Mouse (Mus musculus) midbrain, embryonic 12.5 days (tissue): ENCODE results near the gene Mapkap1. TPM values are rescaled to one million over a fixed set of nuclear protein-coding genes. Genes with fewer than 3 reads are reported as not detected.

Experiments used
- ATAC-seq: fragments of 200-750 bp; cut with Nextera tagmentation; 2 replicates; pipeline ENCODE4 v1.8.0; 2017; ENCODE audit warnings: low read depth, moderate TSS enrichment, moderate library complexity; ENCODE audit not compliant: low FRiP score
- H3K27ac ChIP-seq: fragments of 300-500 bp; sonication (generic); replicated peaks from 2 replicates; pipeline ENCODE4 v1.5.1; 2016; ENCODE audit warnings: mild to moderate bottlenecking
- H3K27me3 ChIP-seq: fragments of 300-500 bp; sonication (generic); 2 replicates; pipeline ENCODE4 v1.6.1; 2016; ENCODE audit warnings: mild to moderate bottlenecking
- H3K36me3 ChIP-seq: fragments of 300-500 bp; sonication (generic); 2 replicates; pipeline ENCODE4 v1.6.1; 2016
- H3K4me1 ChIP-seq: fragments of 300-500 bp; sonication (generic); 2 replicates; pipeline ENCODE4 v1.6.1; 2016
- H3K4me2 ChIP-seq: fragments of 300-500 bp; sonication (generic); replicated peaks from 2 replicates; pipeline ENCODE4 v1.6.1; 2016; ENCODE audit warnings: mild to moderate bottlenecking, moderate library complexity
- H3K4me3 ChIP-seq: fragments of 300-500 bp; sonication (generic); 2 replicates; pipeline ENCODE4 v1.5.1; 2016; ENCODE audit warnings: mild to moderate bottlenecking
- H3K9ac ChIP-seq: fragments of 300-500 bp; sonication (generic); replicated peaks from 2 replicates; pipeline ENCODE4 v1.6.1; 2016; ENCODE audit warnings: mild to moderate bottlenecking, moderate library complexity
- H3K9me3 ChIP-seq: fragments of 300-500 bp; sonication (generic); 2 replicates; pipeline ENCODE4 v1.6.1; 2016; ENCODE audit warnings: mild to moderate bottlenecking
- WGBS: fragments of 180-500 bp; shearing (Covaris S2); methylation state at CpG from one replicate; pipeline ENCODE4 v1.1.7; 2016; 5-methylcytosine and 5-hydroxymethylcytosine counted together
- polyA plus RNA-seq: library from polyadenylated mRNA; unstranded; fragments of >200 nt; fragmentation: Nextera tagmentation; extraction: Ambion mirVana; gene quantifications from 2 replicates; pipeline ENCODE4 v1.2.1, GENCODE M21; 2016

Gene Mapkap1
- 111 and 112 TPM in 2 replicates for polyA plus RNA-seq

GRCm38 (mm10) chr2:34406601-34407464, at the start of gene Mapkap1:
Mapkap1 (plus strand) TSS chr2:34406771.
- WGBS: under 1% methylated on average over 66 of the region's 68 CpGs
- H3K9ac ChIP-seq: peak within 1 kb of the TSS; percentile 86
- peak within 1 kb of the TSS; percentile 95 for H3K4me3 ChIP-seq
- H3K27me3 ChIP-seq: no peaks in the 10 kb centered on the region
- peak within 1 kb of the TSS; percentile 49; the same call in 1 of the 2 replicates for H3K27ac ChIP-seq
- H3K4me1 ChIP-seq: peaks cover 22% of the 10 kb centered on the region
- H3K9me3 ChIP-seq: no peaks in the 10 kb centered on the region
- H3K36me3 ChIP-seq: no peaks in the 10 kb centered on the region
- ATAC-seq: peak; percentile 98
- peak within 1 kb of the TSS; percentile 92 for H3K4me2 ChIP-seq

DNA sequence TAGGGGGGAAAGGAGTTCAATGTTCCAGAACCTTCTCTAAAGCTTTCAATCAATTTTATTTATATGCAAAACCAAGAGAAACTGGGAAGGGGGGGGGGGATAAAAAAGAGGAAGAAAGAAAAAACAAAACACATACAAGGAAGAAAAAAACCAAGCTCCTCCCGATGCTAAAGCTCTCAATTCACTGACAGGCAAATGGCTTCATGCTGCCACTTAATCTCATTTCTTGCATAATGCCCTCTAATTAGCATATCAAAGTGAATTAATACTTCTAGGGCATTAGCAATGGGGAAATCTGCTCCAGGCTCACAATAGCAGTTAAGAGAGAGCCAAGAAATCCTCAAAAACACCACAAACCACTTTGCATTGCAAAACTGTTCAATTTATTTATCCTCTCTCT, 42.9 kb upstream of the Mapkap1 start:
- Histone ChIP-seq H3K27ac (no peak overlapping the region), H3K4me1 (peaks cover 34% of the 10 kb centered on the region), H3K9me3 (no peaks in the 10 kb centered on the region), H3K4me2 (no peak overlapping the region; the same call in 1 of the 2 replicates), H3K9ac (no peak overlapping the region), H3K27me3 (no peaks in the 10 kb centered on the region), H3K36me3 (no peaks in the 10 kb centered on the region), H3K4me3 (no peak overlapping the region)
- 10% methylated on average over 1 of the region's 1 CpGs for WGBS
- ATAC-seq: peak; percentile 75

DNA sequence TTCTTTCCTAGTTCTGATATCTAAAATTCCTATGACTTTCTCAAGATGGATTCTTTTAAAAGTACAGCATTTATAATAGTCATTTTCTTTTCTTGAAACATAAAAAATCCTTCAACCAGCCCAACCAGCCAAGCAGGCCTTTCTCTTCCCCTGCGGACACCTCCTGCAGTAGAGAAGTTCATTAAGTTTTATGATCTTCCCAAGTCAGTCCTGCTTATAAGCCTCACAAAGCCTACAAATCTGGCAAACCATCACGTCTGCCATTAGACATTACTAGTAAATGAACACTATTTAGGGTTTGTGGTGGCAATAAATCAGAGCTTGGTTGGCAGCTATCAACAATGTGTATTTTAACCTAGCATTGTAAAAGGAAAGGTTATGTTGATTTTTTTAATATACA, 39.5 kb upstream of the Mapkap1 start:
- H3K4me2 ChIP-seq: peak overlapping the region; percentile 34
- no peak overlapping the region for H3K27ac ChIP-seq
- 0 out of 2 replicates have a peak overlapping the region, but pooled peaks have one; percentile 4 for H3K4me3 ChIP-seq
- H3K4me1 ChIP-seq: peaks cover 30% of the 10 kb centered on the region
- no peak overlapping the region for H3K9ac ChIP-seq
- H3K9me3 ChIP-seq: no peaks in the 10 kb centered on the region
- H3K27me3 ChIP-seq: no peaks in the 10 kb centered on the region
- ATAC-seq: no peak
- WGBS: 48% methylated on average over 2 of the region's 2 CpGs
- no peaks in the 10 kb centered on the region for H3K36me3 ChIP-seq

- Histone ChIP-seq H3K36me3 (no peaks in the 10 kb centered on the region), H3K4me2 (peak overlapping the region; percentile 52), H3K27ac (peak overlapping the region; percentile 35), H3K9ac (peak overlapping the region; percentile 47), H3K9me3 (no peaks in the 10 kb centered on the region), H3K27me3 (no peaks in the 10 kb centered on the region), H3K4me3 (peak overlapping the region; percentile 37), H3K4me1 (peaks cover 32% of the 10 kb centered on the region)
- 9% methylated on average over 6 of the region's 6 CpGs for WGBS
- no peak for ATAC-seq
Observed at GRCm38 (mm10) chr2:34368396-34368795, 38.2 kb upstream of the Mapkap1 start.

GRCm38 (mm10) chr2:34370349-34370724, 36.2 kb upstream of the Mapkap1 start:
- Histone ChIP-seq H3K4me1 (peaks cover 31% of the 10 kb centered on the region), H3K9ac (peak overlapping the region; percentile 98), H3K27ac (peak overlapping the region; percentile 99), H3K4me3 (peak overlapping the region; percentile 89), H3K4me2 (peak overlapping the region; percentile 87), H3K27me3 (0 out of 2 replicates have a peak, but pooled peaks cover 3% of the 10 kb centered on the region), H3K9me3 (no peaks in the 10 kb centered on the region), H3K36me3 (no peaks in the 10 kb centered on the region)
- 2% methylated on average over 7 of the region's 7 CpGs for WGBS
- no peak for ATAC-seq

GRCm38 (mm10) chr2:34370725-34371440, 35.7 kb upstream of the Mapkap1 start:
- H3K9me3 ChIP-seq: no peaks in the 10 kb centered on the region
- no peak for ATAC-seq
- peak overlapping the region; percentile 87 for H3K4me2 ChIP-seq
- H3K9ac ChIP-seq: peak overlapping the region; percentile 98
- peaks cover 31% of the 10 kb centered on the region for H3K4me1 ChIP-seq
- H3K4me3 ChIP-seq: peak overlapping the region; percentile 89
- H3K36me3 ChIP-seq: no peaks in the 10 kb centered on the region
- peak overlapping the region; percentile 99 for H3K27ac ChIP-seq
- WGBS: under 1% methylated on average over 42 of the region's 42 CpGs
- 0 out of 2 replicates have a peak, but pooled peaks cover 3% of the 10 kb centered on the region for H3K27me3 ChIP-seq

GRCm38 (mm10) chr2:34371441-34372304, 34.9 kb upstream of the Mapkap1 start:
- Histone ChIP-seq H3K27me3 (0 out of 2 replicates have a peak, but pooled peaks cover 3% of the 10 kb centered on the region), H3K4me3 (peak overlapping the region; percentile 89), H3K36me3 (no peaks in the 10 kb centered on the region), H3K4me2 (peak overlapping the region; percentile 87), H3K4me1 (peaks cover 31% of the 10 kb centered on the region), H3K27ac (peak overlapping the region; percentile 99), H3K9me3 (no peaks in the 10 kb centered on the region), H3K9ac (peak overlapping the region; percentile 98)
- WGBS: under 1% methylated on average over 79 of the region's 118 CpGs
- peak; percentile 31 for ATAC-seq

DNA sequence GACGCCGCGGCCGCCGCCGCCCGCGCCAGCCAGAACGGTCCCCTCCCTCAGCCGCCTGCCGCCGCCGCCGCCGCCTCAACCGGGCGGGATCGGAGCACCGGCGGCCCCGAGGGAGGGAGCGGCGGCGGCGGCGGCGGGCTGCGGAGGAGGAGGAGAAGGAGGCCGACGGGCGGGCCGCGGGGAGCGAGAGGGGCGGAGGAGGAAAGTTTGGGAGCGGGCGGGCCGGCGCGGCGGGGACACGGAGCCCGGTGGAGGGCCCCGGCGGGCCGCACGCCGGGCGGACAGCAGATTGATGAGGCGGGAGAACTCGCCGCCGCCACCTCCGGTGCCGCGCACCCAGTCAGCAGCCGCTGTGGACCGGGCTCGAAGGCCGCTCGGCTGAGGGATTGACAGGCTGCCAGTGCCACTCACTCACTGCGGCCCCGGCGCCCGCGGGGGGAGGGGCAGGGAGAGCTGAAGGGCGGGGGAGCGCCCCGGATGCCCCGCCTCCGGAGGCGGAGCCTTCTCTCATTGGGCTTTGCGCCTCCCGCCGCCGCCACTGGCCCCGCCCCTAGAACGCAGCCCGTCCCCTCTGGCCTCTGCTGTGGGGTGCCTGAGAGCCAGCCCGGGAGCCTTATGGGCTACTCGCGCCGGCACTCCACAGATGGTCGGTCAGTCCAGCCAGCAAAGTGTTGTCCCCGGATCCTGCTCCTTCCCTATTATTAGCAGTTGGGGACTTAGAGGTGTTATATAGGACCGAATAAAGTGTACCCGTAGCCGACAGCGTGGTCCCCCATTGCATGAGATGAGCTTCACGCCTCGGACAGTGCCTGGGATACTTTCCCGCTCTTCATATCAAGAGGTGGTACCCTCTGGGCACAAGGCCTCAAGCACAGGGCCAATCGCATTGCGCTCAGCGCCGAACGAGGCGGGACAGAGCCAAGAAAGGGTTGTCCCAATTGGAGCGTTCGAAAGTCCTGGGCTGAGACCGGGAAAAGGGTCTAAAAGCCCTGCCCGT, 34.0 kb upstream of the Mapkap1 start, which contains the start of gene Pbx3:
Pbx3 (minus strand) TSS at position 838 of the 997 bp plus-strand sequence.
- Histone ChIP-seq H3K4me2 (peak within 1 kb of the TSS; percentile 87), H3K9me3 (no peaks in the 10 kb centered on the region), H3K9ac (peak within 1 kb of the TSS; percentile 98), H3K4me1 (peaks cover 29% of the 10 kb centered on the region), H3K4me3 (peak within 1 kb of the TSS; percentile 89), H3K27me3 (0 out of 2 replicates have a peak, but pooled peaks cover 3% of the 10 kb centered on the region), H3K36me3 (no peaks in the 10 kb centered on the region), H3K27ac (peak within 1 kb of the TSS; percentile 99)
- peak; percentile 93 for ATAC-seq
- under 1% methylated on average over 72 of the region's 102 CpGs for WGBS

- Histone ChIP-seq H3K27ac (no peak overlapping the region), H3K27me3 (0 out of 2 replicates have a peak, but pooled peaks cover 3% of the 10 kb centered on the region), H3K4me3 (no peak overlapping the region), H3K36me3 (no peaks in the 10 kb centered on the region), H3K4me1 (peaks cover 22% of the 10 kb centered on the region), H3K9ac (no peak overlapping the region), H3K4me2 (peak overlapping the region; percentile 87), H3K9me3 (no peaks in the 10 kb centered on the region)
- ATAC-seq: no peak
- 39% methylated on average over 3 of the region's 3 CpGs for WGBS
Observed at GRCm38 (mm10) chr2:34373886-34374285, 32.7 kb upstream of the Mapkap1 start.

DNA sequence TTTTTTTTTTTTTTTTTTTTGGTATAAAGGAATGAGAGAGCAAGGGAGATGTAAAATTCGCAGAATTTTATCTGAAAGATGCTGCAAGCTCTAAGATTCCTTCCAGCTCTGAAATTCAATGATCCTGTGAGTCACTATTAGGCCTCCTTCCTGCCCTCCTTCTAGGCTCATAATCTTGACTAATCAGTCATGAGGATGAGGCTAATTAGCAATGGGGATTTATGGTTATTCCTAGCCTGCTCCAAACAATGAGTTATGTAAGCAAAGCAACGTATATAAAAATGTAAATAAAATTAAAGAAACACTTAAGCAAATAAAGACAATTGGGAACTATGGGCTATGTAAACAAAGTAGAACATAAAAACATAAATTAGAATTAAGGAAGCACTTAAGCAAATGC, 32.2 kb upstream of the Mapkap1 start:
- Histone ChIP-seq H3K9me3 (no peaks in the 10 kb centered on the region), H3K4me2 (no peak overlapping the region), H3K4me1 (peaks cover 19% of the 10 kb centered on the region), H3K36me3 (no peaks in the 10 kb centered on the region), H3K27ac (no peak overlapping the region), H3K9ac (no peak overlapping the region), H3K4me3 (no peak overlapping the region), H3K27me3 (0 out of 2 replicates have a peak, but pooled peaks cover 3% of the 10 kb centered on the region)
- 82% methylated on average over 2 of the region's 2 CpGs for WGBS
- ATAC-seq: no peak
